Mouse (Mus musculus) MEL-GATA-1-ER (cell line): Measurements from ENCODE around the gene Ttll11.
A peak's percentile ranks its signal among the peaks of the same experiment; 100 is the strongest.

Experiments used
- DNase-seq: peaks from one replicate; pipeline ENCODE4 v3.0.0-alpha.2; 2012; ENCODE audit warnings: low read depth; ENCODE audit errors: extremely low read depth

Gene Ttll11

DNA sequence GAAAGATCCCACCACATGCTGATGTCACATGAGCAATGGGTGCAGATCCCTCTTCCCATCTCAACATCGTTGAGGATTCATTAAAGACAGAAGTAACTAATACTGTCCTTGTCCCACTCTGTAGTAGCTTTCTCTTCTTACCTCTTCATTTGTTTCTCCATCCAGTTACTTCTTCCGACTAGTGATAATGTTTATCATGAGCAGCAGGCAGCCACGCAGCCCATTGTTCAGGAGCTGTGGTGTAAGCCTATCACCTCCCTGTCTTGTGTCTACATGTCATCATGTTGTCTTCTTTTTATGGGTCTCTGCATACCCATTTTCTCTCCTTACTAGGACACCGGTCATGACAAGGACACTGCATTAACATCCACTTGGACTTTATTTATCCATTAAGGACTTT is 150.6 kb downstream of the Ttll11 start:
- peak; percentile 52 for DNase-seq

DNA sequence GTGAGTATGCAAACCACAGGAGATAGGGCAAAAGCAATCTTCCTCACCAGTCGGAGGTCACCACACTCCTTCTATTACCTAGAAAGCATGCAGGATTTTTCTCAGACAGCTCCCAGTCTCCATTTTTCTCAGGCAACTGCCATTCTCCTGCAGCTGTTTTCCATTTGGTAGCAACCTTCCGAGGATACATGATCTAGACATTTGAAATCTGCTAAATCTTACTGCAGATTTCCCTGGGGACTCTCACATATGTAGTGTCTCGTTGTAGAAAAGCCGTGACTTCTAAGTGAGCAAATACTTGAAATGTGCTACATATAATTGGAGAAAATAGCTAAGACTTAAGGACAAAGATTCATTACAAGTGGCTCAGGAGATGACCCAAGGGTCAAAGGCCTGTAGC is 151.8 kb downstream of the Ttll11 start:
- DNase-seq = no peak

DNA sequence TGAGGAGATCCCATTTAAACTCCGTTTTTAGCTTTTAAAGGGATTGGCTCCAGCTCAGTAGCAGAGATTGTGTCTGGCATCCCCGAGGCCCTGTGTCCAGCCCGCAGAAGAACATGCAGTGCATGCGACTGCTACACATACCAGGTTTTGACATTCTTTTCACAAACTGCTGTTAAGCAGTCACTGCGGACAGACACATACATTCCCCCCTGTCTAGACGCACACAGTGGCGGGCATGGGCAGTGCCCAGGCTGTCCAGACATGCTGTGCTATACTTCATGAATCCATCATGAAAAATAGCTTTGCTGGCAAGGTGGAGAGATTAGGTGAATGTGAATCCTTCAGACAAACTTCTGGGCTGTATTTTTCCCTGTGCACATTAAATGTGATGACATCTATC is 154.6 kb downstream of the Ttll11 start:
- no peak for DNase-seq

DNA sequence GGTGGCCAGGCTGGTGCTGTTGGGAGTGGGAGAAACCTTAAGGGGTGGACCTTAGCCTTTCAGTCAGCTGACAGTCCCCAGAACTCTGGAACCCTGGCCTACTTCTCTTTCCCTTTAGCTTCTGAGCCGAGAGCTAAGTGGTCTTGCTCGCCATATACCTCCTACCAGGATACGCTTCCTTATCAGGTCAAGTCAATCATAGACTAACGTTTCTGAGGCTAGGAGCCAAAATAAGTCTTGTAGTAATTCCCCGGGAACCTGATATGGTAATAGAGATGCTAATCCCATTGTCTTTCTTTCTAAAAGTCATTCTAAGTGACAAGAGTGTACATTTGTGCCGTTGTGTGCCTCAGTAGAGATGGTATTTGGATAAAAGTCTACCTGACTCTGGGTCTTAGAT is 156.1 kb downstream of the Ttll11 start:
- no peak for DNase-seq

DNA sequence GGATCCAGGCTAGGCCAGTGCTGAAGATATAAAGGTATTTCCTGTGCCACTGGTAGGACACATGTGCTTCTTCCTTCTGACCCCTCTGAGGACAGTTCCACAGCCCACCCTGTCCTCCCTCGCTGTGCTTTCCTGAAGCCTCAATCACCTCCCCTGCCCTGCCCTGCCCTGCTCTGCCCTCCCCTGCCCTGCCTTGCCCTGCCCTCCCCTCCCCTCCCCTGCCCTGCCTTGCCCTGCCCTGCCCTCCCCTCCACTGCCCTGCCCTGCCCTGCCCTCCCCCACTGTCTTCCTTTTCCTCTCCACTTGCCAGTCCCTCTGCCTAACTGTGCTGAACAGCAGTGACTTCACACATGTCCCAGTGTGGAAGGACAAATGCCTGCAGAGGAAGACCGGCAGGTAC is 160.8 kb downstream of the Ttll11 start:
- no peak for DNase-seq

DNA sequence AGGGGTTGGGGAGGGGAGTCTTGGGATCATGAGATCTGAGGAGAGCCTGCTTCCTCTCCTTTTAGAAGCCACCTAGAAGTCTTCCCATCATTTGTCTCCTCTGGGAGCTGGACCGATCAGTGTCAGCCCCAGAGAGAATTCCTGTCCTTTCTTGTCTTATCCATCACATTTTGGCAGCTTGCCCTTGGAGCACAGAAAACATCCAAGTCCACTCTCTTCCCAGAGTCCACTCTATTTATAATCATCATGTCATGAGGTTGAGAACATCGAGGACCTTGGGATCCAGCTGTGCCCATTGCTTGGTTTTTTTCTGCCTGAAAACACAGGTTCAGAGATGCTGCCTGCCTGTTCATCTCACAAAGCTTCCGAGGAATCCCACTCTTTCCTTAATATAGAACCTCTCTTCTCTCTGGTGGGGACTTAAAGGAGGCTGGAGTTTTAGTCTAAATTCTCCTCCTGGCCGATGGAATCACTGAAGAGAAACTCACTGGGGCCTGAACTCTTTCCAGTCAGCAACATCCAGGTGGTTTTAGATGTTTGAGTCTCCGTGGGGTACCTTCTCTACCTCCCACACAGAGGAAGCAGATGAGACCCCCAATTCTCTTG is 163.6 kb downstream of the Ttll11 start:
- DNase-seq = no peak

DNA sequence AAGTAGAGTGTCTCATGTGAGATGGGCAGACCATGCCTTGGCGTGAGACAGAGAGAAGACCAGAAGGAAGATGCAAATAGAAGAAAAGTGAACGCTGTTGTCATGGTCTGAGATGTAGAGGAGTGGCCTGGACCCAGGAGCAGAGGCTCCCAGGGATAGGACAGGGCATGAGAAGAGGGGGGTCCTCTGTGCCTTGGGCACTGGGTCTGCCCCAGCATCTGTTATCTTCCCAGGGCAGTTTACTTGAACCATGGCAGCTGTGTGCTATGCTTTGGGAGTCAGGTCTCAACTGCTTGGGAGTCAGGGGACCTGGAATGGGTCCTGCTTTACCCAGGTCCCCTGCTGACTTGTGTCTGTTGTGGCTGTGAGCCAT is 167.2 kb downstream of the Ttll11 start:
- no peak for DNase-seq

DNA sequence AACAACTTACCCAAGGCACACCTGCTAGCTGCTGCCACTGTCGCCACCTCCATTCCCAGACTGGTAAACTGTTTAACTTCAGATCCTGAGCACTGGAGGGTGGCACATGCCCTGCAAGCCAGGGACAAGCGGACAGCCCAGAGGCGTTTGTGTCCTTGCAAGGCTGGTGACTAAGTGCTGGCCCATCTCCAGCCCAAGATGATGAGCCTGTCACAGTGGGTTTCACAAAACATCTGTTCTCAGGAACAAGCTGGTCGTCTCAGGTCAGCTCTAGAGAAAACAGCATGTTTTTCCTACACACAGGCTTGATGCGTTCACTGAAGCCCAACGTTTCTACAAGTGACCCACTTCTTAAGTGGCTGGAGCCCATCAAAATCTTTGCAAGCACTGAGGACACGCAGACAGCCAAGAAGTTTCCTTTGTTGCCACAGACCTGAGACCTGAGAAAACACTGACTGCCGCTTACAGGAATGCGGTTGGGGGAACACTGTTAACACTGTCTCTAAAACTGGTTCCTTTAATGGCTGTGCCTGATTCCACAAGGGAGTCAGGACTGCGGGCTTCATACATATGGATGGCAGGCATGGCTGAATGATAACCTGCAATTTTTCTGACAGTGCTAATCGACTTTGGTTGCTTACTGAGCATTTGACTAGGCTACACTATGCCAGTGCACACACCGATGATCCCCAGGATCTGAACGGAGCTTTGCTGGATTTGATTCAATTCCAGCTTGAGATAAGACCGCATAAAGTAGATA is 167.7 kb downstream of the Ttll11 start:
- no peak for DNase-seq

DNA sequence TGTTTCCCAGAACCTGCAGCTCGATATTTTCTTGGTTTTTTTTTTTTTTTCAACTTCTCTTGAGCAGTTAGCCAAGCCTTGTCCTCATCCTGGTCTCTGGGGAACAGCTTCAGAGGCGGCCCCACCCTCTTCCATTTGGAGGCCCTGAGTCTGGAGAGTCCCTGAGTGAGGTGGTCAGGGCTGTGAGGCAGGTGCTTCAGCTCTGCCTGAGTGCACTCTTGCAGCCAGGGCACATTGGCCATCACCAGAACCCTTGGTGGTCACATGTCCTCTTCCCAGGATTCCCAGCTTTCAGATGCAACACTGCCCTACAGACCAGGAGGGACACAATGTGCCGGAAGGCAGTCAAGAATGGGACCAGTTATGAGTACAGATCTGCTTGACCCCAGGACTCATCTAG is 169.7 kb downstream of the Ttll11 start:
- DNase-seq = no peak

DNA sequence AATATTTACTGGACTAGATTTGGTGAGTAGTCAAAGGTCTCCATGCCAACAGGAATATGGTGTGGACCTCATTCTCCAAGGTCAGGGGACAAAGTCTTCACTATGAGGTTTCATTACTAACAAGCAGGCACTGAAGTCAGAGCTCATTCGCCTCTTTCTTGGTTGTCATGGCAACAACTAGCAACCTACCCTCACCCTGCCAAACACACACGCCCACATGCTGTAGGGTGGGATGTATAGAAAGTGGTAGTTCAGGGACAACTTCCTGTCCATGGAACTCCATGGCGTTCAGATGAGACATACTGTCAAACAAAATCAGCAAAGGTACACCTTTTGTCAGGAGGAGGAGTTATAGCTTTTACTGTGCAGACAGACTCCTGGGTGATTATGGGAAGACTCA is 170.6 kb downstream of the Ttll11 start:
- DNase-seq = no peak

DNA sequence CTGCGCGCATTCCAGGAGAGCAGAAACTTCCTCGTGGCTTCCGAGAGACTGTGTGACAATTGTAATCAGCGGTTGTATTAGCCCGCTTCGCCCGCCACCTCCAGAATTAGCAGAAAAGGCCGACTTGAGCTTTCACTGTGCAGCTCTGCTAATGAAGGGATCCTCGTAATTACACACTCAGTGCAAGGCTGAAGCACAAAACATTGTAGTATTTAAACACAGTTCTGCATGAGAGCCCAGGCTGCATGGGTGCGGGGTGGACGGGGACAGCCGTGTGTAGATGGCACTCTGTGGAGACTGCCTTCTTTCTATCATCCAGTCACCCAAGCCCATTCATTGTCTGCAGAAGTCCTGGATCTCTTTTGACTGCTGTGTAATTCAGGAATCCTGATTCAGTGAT is 173.8 kb downstream of the Ttll11 start:
- DNase-seq = no peak

DNA sequence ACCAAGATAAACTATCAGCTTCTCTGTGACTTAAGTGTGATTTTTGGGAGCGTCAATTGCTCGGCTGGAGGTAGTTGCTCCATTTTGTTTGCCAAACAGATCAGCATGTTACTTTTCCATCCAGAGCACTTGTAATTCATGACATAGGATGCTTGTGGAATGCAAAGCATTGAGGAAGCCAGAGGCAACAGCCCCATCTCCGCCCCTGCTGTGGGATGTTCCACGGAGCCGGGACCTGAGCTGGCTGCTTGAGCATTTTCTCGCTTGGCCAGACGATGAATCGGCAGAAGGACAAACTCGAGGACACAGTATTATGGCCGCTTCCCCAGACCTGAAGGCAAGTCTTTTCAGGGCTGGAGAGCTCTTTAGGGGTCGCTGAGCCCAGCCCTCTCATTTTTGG is 176.6 kb downstream of the Ttll11 start:
- no peak for DNase-seq

DNA sequence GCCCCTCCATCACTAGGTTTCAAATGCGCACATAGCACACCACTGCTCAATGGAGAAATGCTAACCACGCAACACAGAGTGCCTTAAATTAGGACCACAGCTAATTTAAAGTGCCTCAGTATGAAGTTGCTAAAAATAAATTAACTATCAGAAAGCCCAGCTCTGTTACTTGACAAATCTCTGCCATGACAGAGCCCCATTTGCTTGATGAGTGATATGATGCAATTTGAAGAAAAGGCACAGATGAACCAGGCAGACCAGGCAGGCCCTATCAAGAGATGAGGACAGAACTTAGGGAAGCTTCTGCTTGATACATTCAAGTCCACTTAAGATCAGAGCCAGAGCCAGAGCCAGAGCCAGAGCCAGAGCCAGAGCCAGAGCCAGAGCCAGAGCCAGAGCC is 178.0 kb downstream of the Ttll11 start:
- no peak for DNase-seq

DNA sequence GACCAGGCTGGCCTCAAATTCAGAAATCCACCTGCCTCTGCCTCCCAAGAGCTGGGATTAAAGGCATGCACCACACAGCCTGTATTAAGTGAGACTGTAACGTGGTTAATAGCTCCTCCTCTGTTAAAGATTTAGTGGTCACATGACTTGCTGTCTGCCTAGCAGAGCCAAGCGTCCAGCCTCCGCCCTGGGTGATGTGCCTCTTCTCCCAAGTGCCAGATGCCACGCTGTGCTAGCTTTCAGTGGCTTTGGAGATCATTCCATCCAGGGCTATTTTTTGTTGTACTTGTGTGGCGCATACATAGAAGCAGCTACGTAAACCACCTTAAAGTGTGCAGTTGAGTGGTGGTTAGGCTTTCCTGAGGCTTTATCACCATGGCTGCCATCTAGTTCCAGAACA is 180.6 kb downstream of the Ttll11 start:
- no peak for DNase-seq

DNA sequence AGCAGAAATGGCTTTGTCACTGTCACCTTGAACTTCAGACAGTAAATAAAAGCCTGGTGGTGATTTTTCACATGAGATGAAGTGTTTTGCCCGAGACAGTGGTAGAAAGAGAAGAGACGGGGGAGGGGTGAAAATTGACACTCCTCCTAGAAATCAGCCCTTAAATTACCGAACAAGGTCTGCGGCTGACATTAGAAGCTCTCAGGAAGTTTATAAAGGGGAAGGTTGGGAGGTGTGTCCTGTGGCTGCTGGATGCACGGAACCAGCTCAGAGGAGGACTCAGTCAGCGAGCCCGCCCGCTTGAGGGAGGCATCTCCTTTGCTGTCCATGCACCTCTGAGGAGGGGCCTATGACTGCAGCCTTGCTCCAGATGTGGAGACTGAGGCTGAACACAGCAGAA is 181.7 kb downstream of the Ttll11 start:
- no peak for DNase-seq

DNA sequence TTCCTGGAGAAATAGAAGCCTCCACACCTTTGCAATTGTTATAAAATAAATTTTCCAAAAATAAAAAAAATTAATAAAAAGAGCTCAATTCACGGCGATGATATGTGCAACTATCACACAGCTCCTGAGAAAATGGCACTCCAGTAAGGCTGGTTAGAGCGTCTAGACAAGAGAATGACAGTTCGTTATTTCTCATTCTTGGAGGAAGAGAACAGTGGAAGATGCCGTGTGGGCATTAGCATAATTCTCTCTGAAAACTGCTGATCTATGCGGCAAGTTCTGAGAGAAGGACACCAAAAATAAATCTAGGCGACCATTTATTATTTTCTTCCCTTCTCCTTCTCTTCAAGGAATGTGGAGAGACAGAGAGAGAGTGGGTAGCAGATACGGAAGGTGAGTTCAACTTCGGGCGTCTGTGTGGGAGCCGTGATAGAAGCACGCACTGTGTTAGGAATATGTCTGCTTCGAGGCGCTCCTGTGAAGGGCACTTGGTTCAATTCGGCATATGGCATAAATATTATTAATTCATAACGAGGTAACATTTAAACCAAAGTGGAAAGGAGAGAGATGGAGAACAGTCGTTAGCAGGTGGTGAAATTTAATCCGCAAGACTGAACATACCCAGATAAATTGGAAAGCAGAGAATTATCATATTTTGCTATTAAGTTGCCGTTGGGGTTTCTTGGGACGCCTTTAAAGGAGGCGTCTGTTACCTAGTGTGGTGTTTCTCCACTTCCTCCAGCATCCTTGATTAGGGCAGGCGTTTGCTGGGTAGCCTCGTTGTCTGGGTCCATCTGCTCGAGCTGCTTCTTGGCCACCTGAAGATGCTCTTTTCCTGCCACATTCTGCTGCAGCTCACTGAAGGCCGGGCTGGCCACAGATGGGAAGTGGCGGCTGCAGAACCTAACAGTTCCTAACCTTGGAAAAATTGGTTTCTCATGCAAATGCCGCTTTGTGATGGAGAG is 190.1 kb downstream of the Ttll11 start:
- DNase-seq = no peak

DNA sequence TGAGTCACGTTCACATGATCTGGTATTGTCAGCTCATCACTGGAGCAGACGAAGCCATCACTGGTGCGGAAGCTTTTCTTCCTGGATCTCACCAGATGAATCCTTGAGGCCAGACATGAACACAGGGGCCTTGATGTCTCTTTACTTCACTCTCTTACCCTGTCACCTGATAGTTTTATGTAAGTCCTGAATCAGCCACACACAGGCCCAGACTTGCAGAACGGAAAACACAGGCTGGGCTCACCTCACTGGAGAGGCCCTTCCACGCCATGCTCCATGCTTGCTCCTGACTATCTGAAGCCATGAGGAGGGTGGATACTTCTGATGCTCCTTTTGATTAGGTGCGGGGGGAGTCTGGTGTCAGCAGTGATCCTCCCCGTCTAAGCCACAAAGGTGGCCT is 193.8 kb downstream of the Ttll11 start:
- no peak for DNase-seq

DNA sequence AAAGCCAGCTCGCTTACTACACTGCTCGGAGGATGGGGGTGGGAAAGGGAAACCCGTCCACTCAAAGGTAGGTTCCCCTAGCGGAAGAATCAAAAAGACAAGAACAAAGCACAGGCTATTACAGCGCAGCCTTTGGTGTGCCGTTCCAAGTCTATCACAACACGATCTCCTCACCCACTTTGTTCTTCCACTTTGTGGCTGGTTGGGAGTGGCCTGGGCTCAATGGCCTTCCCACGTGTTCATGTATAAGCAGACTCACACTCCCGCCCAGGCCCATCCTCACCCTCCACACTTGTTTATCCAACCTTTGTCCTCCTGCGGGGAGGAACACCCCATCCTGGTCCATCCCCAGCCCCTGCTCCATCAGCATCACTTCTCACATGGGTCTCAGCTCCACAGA is 196.3 kb downstream of the Ttll11 start:
- DNase-seq = no peak

DNA sequence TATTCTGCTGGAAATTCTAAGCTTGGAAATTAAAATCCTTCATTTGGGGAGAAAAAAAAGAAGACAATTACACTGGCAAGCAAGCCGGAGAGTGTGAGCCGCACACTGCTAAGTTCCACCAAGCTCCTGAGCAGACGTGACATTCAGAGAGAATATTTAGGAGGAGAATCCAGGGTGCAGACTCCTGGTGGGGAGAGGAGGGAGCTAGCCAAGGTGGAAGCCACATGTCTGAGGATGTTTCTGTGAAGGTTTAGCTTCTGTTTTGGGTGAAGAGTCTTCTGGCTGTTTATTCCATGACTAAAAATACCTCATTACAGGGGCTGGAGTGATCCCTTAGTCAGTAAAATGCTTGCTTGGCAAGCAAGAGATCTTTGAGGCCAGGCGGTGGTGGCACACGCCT is 200.4 kb downstream of the Ttll11 start:
- DNase-seq = no peak

DNA sequence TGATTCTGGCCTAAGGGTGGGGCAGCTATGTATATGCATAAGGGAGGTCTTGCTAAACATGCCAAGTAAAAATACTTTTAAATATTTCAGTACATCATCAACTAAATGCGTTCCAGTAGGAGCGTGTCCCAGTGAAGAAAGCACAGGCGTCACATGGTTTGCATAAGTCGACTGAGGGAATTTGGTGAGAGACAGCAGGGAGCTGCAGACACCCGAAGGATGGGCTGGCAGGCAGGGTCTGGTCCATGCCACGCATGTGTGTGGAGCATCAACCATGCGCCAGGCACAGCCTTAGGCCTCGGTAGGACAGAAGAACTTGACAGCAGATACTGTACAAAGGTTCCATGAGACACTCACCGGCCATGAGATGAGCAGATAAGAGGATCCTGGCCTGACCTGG is 202.8 kb downstream of the Ttll11 start:
- DNase-seq = no peak

DNA sequence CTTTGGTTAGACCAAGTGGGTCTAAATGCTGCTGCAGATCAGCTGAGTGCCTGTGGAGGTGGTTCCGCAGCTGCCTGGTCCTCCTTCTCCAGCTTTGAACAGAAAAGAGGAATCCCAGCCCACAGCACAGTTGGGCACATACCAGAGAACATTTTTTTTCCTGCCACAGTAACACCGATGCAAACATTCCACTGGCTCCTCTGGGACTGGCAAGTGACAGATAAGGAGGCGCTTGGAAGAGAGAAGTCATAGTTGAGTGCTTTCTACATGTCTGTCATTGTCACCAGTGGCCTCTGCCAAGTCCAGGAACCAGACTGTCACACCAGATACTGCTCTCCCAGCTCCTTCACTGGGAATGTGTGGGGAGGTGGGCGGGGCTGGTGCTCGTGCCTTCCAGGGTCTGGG is 204.1 kb downstream of the Ttll11 start:
- no peak for DNase-seq

DNA sequence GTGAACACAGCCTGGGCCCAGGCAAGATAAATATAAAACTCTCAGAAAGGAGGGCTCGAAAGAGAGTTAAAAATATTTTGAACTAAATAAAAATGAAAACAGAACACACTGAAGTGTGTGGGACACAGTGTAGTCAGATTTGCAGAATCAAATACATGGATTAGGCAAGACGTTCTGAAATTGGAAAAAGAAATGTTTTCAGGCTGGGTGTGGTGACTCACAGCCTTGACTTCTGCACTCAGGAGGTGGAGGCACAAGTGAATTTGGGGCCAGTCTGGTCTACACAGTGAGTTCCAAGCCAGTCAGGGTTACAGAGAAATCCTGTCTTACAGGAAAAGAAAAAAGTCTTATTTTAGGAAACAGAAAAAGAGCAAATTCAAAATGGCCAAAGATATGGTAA is 209.2 kb downstream of the Ttll11 start:
- no peak for DNase-seq
